Mouse (Mus musculus): Measurements from ENCODE around the gene Parp2.
"Not testable (repeated sequence)": the region's sequence is repeated elsewhere in the genome, so short reads cannot be mapped to it uniquely, and the experiment has no call there.

Gene Parp2

DNA sequence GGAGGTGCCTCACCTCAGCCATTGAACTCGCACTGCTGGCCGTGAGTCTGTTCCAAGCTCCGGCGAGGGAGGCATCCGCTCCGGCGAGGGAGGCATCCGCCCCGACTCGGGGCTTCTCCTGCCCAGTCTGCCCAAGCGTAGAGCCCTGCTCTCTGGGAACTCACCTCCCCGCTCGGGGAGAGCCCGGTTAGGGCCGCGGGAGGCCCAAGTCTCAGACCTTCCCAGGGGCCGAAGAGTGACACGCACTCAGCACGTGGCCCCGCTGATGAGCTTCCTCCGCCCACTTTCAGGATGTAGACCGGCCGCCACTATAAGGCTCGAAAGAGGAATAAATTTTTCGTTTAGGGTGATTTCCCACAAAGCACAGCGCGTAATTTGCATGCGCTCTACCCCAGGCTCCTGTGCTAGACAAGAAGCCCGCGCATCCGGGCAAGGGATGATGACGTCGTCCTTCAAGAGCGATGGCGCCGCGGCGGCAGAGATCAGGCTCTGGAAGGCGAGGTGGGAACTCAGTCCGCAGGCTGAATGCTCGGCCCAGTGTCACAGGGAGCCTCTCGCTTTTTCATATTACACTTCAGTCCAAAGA lies at the start of gene Parp2, which contains the start of gene Ccnb1ip1:
TSS of gene Parp2 (plus strand) at position 355 of the 586 bp plus-strand sequence.
TSS of gene Ccnb1ip1 (minus strand) at position 246 of the 586 bp plus-strand sequence.
- peak; percentile 96 for DNase-seq (ENCODE audit: low spot score)

DNA sequence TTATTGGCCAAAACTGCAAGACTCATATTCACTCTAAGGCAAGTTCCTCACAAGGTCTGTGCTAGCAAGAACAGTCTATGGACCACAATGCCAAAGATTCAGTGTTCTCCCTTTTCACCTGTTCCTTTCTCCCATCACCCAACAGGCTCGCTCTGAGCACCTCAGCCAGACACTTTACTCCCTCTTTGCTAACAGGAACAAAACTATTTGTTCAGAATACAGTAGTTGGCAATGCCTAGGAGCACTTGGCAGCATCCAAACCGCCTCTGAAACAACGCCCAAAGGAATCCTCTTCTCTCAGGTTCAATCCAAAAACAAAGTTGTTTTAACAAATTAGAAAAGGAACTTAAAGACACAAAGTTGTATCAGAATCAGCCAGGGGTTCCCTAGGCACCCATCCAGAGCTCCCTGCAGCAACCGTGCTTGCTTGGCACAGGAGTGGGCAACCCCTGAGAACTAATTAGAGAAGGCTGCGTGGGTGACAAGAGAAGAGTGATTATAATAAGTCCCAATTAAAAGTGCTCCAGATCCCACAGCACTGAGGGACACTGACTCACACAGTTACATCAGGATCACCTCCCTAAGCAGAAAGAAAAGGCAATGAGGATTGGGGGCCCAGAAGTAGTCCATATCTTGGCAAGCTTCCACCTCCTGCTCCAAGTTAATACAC lies 49.1 kb upstream of the Parp2 start:
- DNase-seq (ENCODE audit: low spot score) = no peak

DNA sequence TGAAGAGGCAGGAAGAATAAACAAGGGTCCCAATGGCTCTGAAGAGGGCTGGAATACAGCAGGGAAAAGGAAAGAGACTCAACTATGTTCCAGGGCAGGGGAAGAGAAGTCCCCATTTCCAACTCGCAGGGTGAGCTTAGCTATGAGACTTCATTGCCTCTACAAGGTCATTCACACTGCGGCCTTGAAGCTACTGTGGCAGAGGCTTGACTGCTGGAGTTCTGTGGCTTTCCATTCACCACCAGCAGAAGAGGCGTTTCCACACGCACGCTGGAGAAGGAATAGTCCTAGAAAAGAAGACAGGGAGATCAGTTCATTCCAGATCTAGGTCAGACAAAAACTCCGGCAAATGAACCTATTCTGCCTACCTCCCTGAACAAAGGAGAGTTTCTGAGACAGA lies 41.9 kb upstream of the Parp2 start:
- no peak for DNase-seq (ENCODE audit: low spot score)

DNA sequence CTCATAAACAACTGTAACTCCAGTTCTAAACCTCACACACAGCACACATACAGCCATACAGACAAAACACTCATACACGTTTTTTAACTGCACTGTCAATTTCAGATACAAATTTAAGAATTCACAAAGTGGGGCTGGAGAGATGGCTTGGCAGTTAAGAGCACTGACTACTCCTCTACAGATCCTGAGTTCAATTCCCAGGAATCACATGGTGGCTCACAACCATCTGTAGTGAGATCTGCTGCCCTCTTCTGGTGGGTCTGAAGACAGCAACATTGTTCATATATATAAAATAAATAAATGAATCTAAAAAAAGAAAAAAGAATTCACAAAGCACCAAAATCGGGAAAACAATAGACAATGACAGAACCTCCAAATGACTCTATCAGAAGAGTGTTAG lies 36.3 kb upstream of the Parp2 start:
- no peak for DNase-seq (ENCODE audit: low spot score)

DNA sequence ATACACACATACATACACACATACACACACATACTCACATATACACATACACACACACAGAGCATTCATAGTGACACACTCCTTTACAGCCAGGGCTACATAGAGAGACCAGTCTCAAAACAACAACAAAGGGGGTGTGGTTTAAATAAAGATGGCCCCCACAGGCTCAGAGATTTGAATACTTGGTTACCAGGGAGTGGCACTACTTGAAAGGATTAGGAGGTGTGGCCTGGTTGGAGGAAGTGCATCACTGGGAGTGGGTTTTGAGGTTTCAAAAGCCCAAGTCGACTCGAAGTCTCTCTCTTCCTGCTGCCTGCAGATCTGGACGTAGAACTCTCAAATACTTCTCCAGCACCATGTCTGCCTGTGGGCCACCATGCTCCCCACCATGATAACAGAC lies 25.5 kb upstream of the Parp2 start:
- DNase-seq (ENCODE audit: low spot score) = peak; percentile 11

DNA sequence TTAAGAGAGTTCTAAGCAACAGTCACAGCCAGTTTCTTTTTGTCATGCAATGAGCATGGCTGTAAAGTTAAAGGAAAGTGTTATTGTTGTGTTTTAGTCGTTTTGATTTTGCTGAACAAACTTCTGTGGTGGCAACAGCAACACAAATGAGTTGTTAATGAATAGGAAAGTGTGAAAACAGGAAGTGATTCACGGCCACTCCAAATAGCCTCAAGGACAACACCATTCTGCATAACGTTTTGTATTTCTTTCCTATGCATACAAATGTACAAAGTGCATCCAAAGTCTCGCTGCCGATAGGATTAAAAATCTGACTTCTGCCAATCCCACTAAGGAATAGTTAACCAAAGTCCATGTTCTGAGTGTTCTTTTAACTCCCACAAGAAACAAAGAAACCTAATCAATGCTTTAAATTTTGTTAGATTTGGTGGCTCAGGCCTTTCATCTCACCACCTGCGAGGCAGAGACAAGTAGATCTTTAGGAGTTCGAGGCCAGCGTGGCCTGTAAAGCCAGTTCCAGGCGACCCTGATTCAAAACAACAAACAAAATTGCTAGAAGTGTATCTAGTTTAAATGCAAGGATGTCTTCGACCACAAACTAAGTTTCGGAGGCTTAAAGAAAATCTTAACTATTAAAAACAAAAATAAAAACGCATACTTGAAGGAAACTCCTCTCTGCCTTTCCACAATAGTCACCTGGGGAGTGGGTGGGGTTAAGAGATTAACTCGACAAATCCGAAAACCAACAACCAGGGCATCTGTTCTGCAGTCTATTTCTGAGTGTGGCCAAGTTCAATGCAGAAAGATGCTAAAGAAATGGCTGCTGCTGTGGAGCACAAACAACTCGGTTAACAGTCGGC lies 23.0 kb upstream of the Parp2 start:
- peak; percentile 19 for DNase-seq (ENCODE audit: low spot score)

DNA sequence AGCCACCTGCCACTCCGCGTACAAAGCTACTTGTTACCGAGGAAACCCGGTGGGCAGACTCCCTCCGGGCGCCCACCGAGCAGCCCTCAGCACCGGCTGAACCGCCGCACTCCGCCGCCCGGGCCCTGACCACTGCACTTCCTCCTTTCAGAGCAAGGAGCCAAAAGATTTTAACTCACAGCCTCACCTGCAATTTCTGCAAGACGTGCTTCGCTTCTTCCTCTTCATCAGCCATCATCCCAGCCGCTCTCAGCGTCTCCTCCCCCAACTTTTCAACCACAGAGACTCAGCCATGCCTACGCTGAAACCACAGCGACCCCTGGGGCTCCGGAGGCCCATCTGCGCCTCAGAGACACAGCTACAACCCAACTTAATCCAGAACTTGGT lies 22.4 kb upstream of the Parp2 start, which contains the start of gene Ttc5:
TSS of gene Ttc5 (minus strand) at position 269 of the 387 bp plus-strand sequence.
- DNase-seq (ENCODE audit: low spot score) = peak; percentile 94

DNA sequence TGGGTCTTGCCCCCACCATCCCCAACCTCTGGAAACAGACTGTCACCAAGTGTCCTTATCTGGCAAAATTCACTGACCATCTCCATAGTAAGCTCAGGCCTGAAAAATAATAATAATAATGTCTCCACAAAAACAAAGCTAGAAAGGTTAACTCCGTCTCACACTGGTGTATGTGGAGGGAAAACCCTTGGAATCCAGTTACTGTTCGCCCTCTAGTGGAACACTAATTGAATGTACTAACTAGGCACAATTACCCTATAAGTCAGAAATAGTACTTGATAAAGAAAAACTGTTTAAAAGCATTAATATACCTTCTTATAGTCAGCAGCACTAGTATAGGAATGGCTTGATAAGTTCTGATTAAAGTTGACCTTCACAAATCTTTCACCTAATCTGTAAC lies 19.5 kb upstream of the Parp2 start:
- no peak for DNase-seq (ENCODE audit: low spot score)

DNA sequence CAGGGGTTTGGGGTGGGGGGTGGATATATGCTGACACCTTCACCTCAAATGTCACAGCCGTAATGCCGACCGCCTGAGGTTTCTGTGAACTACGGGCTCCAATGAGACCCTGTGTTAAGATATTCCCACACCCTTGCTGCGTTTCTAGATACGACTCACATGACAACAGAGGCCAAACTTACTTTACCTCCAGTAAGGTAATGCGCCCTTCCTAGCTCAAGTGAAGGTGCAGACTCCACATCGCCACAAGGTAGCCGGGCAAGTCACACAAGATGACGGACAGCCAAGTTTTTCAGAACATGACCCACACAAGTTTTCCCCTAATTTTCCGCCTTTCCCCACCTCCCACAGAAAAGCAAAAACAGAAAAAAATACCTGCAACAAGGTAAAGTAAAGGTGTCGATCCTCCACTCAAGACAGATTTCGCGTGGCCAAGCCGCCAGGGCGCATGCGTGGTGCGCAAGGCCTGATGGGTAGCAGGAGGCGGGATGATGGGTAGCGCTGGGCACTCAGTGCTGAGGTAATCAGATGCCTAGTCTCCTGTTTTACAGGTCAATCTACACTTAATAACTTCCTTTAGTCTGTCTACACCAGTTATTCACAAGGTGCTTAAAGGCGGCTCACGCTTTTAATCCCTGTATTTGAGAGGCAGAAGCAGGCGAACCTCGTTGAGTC lies 12.2 kb upstream of the Parp2 start:
- DNase-seq (ENCODE audit: low spot score) = no peak

DNA sequence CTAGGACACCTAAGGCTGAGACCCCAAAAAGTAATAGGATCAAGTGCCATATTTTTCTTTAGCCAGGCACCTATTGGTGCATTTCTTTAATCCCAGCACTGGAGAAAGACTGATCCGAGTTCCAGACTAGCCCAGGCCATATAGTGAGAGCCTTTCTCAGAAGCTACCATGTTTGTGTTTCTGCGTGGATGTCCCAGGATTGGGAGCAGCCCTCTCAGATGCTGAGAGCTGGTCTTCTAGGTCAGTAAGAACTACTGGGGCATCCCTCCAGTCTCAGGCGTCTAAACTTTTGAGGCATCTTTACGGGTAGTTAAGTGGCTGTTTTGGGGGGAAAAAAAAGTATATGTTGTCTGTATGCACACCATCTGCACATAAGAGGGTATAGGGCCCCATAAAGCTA lies 11.7 kb upstream of the Parp2 start:
- no peak for DNase-seq (ENCODE audit: low spot score)

DNA sequence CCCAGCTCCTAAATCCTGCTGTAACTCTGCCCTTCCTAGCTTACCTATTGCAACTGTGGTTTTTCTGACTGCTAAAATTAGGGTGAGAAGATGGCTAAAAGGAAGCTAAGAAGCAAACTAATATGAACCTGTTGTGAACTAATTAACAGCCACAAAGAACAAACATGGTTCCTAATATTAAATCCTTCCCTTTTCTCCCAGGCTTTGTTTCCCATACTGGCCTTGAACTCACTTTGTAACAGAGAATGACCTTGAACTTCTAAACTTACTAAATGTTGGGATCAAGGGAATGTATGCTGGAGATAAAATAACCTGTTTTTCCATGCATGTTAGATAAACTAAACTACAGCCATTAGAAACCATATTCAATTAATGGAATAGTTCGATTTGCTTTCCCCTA lies 11.2 kb upstream of the Parp2 start:
- DNase-seq (ENCODE audit: low spot score) = no peak

DNA sequence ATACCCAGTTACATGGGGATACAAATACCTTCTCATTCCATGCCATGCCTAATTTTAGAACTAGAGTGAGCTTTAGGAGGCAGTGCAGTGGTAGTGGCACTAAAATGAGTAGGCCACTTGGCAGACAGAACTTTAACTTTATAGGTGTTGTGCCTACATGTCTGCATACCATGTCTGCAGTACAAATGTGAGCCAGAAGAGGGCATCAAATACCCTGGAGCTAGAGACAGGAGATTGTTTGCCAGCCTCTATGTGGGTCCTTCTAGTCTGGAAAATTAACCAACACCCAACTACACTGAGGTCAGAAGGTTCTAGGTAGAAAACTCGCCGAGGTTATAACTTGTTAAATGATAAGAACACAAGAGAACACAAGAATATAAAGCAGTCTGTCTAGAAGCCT lies 9.1 kb upstream of the Parp2 start:
- DNase-seq (ENCODE audit: low spot score) = peak; percentile 21

DNA sequence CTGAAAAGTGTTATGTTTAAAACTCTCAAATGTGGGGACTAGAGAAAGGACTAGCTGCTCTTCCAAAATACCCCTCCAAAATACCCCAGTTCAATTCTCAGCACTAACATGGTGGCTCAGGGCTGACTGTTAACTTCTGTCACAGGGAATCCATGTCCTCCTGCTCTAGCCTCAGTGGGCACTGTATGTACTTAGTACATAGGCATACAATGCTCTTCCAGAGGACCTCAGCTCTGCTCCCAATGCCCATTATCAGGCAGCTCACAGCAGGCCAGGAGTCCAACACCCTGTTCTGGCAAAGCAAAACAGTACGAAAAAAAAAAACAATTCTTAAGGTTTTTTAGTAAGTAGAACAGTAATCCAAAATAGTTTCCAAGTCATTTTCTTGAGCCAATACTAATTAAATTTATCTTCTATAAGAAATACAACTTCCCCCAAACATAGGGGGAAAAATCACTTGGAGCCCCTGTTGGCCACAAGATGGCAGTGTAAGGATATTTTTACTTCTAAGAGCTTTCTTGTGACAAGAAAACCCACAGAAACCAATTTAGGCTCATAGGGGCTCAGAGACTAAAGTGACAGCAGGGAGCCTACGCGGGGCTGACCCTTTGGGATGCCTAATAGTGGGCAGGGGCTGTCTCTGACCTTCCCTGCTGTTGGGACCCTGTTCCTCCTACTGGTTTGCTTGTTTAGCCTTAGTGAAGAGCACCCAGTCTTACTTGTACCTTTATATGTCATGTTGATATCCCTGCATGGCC lies 8.0 kb upstream of the Parp2 start:
- peak; percentile 55 for DNase-seq (ENCODE audit: low spot score)

DNA sequence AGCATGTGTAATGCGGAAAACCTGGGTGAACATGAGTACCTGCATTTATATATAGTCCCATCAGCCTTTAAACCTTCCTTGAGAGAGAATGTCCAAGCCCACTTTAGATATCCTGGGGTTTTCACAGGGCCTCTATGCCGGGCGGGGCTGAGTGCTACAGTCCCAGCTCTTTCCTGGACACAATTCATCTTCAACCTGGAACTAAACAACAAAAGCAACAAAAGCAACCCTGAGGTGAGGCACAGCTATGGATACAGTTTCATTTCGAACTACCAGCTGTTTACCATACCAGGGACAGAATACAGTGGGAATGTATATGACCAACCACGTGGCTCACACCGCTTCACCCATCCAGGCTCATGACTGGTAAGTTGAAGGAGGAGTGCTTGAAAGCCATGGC lies 5.2 kb upstream of the Parp2 start:
- no peak for DNase-seq (ENCODE audit: low spot score)

DNA sequence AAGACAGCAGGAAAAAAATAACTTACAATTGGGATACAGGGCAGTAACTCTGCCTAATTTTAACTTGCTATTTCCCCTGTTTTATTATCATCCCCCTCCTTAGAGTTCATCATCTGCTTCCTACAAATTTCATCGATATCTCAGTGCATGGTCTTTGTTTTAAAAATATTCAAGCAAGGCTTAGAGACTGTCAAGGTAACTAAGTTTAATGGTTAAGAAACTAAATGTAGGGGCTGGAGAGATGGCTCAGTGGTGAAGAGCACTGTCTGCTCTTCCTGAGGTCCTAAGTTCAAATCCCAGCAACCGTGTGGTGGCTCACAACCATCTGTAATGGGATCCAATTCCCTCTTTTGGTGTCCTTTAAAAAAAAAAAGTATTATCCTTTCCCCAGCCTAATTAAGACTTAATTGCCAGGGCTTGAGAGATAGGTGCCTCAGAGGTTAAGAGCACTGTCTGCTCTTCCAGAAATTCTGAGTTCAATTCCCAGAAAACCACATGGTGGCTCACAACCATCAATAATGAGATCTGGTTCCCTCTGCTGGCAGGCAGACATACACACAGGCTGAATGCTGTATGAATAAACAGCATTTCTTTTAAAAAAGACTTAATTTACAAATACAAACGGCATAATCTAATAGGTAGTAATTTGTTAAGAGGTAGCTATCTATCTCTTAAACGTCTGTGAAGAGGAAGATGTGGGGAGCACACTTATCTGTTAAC lies 4.6 kb upstream of the Parp2 start:
- peak; percentile 25 for DNase-seq (ENCODE audit: low spot score)

DNA sequence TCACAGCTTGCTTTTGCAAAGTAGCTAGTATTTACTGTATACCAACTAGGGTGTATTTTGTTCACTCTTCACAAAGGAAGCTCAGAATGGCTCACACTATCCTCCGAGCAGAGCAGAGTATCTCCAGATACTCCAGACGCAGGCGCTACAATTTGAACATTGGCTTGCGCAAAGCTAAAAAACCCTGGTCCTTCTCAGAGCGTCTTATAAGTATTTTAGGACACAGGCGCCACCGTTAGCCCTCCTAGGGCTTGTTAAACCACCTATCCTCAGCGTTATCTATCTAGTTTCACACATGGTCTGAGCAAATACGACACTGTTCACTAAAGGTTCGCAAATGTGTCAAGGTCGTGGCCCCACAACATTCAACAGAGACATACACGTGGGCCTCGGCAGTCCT lies 3.0 kb upstream of the Parp2 start:
- DNase-seq (ENCODE audit: low spot score) = no peak

DNA sequence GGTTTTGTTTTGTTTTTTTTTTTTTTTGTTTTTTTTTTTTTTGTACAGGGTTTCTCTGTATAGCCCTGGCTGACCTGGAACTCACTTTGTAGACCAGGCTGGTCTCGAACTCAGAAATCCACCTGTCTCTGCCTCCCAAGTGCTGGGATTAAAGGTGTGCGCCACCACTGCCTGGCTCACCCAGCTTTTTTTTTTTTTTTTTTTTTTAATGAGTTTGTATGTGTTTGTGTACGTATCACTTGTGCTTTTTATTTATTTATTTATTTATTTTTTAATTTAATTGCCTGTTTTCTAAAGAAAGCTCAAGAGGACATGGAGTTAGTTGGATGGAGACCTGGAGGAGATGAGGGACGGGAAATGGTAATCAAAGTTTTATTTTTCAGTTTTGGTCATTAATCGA lies 1.2 kb upstream of the Parp2 start:
- not testable (repeated sequence) for DNase-seq (ENCODE audit: low spot score)

DNA sequence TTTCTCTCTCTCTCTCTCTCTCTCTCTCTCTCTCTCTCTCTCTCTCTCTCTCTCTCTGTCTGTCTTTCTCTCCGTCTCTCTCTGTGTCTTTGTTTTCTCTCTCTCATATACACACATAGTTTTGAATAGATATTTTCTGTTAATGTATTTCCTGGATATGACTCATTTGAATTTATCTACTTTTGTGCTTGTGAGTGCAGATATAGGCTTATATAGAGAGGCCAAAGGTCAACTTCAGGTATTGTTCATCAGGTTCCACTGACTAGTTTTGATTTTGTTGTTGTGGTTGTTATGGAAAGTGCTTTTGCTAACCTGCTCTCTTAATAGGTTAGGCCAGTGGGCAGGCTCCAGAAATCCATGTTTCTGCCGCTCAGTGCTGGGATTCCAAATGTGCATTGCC lies 5.4 kb downstream of the Parp2 start:
- DNase-seq (ENCODE audit: low spot score) = no peak

DNA sequence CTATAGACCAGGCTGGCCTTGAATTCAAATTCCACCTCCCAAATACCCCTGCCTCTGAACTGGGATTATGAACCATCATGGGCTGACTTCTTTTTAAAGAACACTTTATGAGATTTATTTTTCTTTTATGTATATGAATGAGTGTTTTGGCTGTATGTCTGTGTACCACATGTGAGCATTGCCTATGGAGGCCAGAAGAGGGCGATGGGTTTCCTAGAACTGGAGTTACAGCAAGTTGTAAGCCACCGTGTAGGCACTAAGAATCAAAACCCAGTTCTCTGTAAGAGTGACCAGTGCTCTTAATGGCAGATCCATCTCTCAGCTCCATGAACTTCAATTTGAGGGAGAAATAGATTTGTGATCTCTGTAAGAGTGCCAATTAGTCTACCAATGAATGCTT lies 15.6 kb downstream of the Parp2 start:
- no peak for DNase-seq (ENCODE audit: low spot score)

DNA sequence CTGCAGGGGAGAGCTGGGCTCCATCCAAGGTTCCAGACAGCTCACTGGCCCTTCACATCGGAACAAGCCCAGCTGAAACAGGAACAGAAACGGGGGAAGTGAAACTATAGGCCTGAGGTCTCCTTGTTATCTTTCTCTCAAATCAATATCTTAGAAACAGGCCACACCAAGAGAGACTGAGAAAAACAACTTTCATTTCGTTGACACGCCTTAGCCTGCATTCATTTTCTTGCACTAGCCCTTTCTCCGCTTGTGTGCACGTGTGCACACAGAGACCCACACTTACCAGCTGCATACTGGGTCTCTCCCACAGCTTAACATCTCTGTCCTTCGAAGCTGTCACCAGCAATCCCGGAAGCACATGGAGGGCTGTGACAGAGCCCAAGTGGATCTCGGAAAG lies 16.6 kb downstream of the Parp2 start:
- peak; percentile 20 for DNase-seq (ENCODE audit: low spot score)

DNA sequence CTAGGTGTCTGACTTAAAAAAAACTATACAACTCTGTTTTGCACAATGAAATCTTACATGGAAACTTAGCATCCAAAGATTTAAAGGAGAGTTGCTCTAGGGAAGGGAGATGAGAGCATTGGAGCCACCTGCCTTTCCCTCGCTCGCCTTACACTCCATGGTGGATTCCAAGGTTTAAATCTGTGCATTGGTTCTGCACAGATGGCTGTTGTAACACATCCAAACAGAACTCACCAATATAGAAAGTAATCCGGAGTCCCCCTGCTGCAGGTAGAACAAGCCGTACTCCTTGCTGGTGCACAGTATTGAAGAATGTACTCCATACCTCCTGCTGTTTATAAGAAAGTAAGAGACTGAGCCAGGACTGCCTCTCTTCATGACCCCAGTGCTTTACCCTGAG lies 18.9 kb downstream of the Parp2 start:
- no peak for DNase-seq (ENCODE audit: low spot score)
